Mouse (Mus musculus): ENCODE data around the gene Ncoa1.
"Not testable (repeated sequence)": the region's sequence is repeated elsewhere in the genome, so short reads cannot be mapped to it uniquely, and the experiment has no call there.

The Ncoa1 gene

DNA sequence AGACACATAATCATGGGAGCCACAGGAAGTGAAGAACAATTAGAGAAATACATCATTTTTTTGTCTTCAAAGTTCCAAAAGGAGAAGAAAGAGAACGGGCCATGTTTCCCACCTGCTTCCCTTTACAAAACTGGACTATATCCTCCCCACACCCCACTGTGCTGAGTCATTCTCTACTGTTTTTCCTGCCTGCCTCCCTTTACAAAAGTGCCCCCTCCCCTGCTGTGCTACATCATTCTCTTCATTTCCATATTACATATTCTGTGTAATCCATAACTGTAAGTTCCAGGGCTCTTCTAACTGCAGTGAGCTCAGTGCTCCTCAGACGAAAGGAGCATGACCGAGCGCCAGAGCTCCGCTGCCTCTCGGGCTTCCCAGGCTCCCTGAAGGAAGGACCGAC is 80.8 kb downstream of the Ncoa1 start:
- in situ Hi-C loops (cut with MboI, MseI): no loop called here

- in situ Hi-C loops (cut with MboI, MseI): no loop called here
Measured at GRCm38 (mm10) chr12:4392590-4392989, 84.4 kb downstream of the Ncoa1 start.

- in situ Hi-C loops (cut with MboI, MseI): no loop called here
Measured at GRCm38 (mm10) chr12:4392074-4392473, 84.9 kb downstream of the Ncoa1 start.

DNA sequence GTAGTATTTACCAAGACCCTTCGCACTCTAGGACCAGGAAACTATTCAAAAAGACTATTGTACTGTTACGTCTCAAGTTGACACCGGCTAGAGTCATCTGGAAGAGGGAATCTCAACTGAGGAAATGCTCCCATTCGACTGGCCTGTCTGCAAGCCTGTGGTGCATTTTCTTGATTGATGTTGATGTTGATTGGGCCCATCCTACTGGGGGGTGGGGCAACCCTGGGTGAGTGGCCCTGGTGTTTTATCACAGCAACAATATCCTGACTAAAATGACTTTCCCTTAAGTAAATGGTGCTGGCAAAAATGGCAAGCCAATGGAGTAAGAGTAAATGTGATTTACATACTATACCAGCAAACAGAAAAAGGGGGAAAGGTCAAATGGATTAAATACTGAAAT is 85.7 kb downstream of the Ncoa1 start:
- in situ Hi-C loops (cut with MboI, MseI): no loop called here

DNA sequence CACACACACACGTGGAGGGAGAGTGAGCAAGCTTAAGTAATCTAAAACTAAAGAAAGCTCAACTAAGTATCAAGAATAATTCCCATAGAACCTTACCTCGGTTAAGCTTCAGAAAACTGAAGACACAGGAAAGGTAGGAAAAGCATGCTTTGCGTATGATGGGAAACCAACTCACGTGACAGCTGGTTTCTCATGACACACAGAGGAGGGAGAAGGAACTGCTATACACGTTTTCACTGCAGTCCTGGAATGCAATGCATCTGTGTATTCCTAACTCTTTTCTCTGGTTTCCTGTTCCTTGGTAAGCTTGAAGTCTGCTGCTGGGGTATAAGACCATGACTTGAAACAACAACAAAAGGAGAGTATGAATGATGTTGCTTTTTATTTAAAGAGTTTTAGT is 86.3 kb downstream of the Ncoa1 start:
- in situ Hi-C loops (cut with MboI, MseI): no loop called here

GRCm38 (mm10) chr12:4386077-4386719 is 90.8 kb downstream of the Ncoa1 start:
- in situ Hi-C loops (cut with MboI, MseI): no loop called here

GRCm38 (mm10) chr12:4383061-4383460 is 93.9 kb downstream of the Ncoa1 start:
- in situ Hi-C loops (cut with MboI, MseI): no loop called here

GRCm38 (mm10) chr12:4379298-4379957 is 97.6 kb downstream of the Ncoa1 start:
- in situ Hi-C loops (cut with MboI, MseI): no loop called here

GRCm38 (mm10) chr12:4376475-4376874 is 100.5 kb downstream of the Ncoa1 start:
- in situ Hi-C loops (cut with MboI, MseI): no loop called here

- in situ Hi-C loops (cut with MboI, MseI): no loop called here
Measured at GRCm38 (mm10) chr12:4374816-4375493, 102.0 kb downstream of the Ncoa1 start.

GRCm38 (mm10) chr12:4371406-4371805 is 105.6 kb downstream of the Ncoa1 start:
- in situ Hi-C loops (cut with MboI, MseI): no loop called here

- in situ Hi-C loops (cut with MboI, MseI): no loop called here
Measured at GRCm38 (mm10) chr12:4365951-4366350, 111.0 kb downstream of the Ncoa1 start.

DNA sequence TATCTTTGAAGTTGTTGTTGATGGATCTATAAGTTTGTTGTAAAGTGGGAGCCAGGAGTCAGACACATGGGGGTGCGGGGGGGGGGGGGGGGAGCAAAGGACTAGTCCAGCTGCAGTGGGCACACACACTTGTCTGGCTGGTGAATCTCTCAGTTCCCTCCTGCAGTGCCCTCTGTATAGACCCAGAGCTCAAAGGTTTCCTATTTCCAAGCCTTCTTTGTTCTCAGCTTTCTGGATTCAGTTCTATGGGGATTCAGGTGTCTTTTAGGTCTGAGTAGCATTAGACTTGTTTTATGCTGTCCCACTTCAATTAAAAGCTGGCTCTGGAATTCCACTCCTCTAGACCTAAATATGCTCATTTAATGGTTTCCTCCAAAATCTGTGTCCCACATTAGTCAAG is 117.5 kb downstream of the Ncoa1 start:
- in situ Hi-C loops (cut with MboI, MseI): no loop called here

DNA sequence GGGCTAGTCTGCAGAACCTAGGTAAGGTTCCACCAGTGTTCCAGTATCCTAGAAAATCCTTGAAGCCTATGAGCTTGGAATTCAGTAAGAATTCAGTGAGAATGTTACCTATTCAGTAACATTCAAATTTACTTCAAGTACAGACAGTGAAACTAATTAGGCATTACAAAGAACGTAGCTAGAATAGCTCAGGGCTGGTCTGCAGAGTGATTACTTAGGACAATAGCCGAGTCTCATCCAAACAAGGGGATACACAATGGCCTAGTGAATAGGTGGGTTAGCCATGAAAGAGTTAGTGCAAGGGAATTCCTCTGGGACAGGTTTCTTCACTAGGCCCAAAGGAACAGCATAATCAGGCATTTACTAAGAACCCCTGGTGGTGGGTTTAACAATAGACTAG is 118.3 kb downstream of the Ncoa1 start:
- in situ Hi-C loops (cut with MboI, MseI): not testable (repeated sequence)

DNA sequence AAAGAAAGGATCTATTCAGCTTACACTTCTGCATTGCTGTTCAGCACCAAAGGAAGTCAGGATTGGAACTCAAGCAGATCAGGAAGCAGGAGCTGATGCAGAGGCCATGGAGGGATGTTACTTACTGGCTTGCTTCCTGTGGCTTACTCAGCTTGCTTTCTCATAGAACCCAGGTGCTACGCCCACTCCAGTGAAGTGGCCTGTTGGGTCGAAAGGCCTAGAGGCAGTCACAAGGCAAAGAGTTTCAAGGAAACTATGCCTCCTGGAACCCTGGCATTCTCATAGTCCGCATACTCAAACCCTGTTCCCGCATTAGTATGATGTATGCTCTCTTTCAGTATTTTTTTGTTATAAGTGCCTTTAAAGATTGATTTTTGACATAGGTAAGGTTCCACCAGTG is 118.9 kb downstream of the Ncoa1 start:
- in situ Hi-C loops (cut with MboI, MseI): no loop called here

DNA sequence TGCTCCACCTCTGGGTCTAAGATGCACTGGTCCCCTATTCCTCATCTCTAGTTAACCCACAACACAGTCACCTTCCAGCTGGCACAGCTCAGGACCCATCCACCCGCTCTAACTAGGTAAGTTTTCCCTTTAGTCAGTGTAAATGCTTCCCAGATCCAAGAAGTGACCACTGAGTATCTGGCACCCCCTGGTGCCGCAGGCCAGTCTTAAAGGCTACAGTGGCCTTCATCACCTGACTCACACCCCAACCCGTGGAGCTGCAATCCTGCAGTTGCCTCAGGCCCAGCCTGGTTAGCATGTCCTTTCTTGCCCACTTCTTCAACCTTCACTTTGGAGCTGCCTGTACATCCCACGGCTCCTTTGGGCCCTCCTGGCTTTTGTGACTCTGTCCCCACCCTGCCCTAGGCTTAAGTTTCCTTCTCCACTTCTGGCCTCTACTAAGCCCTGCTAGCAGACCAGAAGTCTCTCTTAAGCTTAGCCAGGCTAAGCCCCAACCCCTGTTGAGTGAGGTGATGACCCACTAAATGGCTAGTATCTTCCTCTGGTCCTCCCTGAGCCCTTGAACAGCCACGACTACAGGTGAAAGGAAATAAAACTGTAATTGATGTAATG is 120.0 kb downstream of the Ncoa1 start:
- in situ Hi-C loops (cut with MboI, MseI): no loop called here

DNA sequence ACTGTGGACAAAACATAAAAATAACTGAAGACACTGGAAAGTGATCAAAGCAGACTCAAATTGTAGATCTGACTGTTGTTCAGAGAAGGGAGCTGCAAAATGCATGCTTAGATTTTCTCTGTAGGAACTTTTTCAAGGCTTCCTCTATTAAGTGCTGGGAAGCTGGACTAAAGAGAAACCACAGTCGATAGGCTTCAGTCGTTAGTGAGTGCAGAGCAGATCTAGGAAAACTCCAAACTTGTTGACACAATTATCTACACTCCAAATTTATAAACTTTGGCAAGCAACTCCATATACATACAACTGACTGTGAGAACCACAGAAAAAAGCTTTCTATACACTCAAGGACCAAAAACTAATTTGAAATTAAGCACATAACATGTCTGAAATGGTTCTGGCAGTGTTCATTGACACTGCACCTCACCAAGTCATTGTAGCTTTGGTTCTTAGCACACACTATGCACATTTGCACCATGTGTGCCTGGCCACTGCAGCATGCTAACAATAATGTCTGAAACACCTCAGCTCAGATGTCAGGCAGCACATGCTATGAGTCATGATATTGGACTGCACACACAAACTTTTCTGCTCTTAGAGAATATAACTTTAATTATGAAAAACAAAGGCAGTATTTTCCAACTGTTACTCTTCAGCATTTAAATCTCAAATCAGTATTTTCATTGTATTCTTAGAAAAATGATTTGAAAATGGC is 121.8 kb downstream of the Ncoa1 start:
- in situ Hi-C loops (cut with MboI, MseI): no loop called here

DNA sequence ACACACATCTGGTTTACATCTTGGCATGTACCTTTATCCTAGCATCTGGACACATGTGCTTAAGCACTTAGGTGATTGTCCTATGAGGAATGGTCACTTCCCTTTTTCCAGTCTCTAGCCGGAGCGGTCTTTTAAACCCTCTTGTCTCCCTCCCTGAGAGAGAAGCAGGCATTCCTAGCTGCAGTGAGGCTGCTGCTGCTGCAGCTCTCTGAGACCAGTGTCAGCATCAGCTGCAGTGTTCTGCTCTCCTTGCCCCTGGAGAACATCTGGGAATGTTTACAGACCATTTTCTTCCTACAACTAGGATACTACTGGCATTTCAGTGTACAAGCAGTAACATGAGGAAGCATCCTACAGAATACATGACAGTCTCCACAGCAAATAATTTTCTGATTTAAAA is 133.8 kb downstream of the Ncoa1 start:
- in situ Hi-C loops (cut with MboI, MseI): no loop called here

DNA sequence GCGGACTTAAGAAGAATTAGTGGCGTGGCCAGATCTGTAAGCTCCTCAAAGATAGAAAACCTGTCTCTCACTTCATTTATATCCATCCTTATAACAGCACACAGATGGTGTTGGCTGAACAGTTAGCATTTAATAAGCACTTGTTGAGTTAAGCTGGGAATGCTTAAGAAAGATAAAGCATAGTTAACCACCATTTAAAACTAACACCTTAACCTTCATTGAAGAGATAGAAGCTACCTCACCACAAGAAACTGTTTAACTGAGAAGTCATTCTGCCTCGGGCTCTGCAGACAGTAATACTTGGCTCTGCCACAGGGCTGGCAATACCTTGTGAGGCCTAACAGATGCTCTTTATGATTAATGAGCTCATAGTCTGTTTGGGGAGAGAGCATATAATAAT is 134.9 kb downstream of the Ncoa1 start:
- in situ Hi-C loops (cut with MboI, MseI): no loop called here

DNA sequence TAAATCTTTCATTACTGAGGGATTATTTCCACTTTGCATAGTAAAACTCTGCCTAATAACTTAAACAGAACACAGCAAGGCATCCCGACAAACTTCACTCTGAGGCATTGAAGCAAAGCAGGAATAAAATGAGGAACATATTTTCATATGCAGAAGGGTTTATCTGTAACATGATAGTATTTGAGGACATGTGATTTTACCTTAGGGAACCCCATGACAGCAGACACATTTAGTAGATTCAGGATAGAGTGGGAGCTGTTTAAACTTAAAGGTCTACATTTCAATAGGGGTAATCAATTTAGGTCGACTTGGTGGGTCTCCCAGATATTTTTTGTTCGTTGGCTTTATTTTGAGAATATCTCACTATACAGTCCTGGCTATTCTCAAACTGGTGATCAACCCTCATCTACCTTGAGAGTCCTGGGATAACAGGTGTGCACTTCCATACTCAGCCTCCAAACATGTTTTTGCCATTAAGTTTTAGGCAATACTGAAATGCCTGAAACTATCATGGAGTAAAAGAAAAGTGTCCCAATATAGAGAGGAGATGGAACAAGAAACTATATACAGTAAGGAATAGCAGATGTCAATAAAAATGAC is 136.6 kb downstream of the Ncoa1 start:
- in situ Hi-C loops (cut with MboI, MseI): no loop called here

GRCm38 (mm10) chr12:4323604-4324003 is 153.4 kb downstream of the Ncoa1 start:
- in situ Hi-C loops (cut with MboI, MseI): no loop called here

GRCm38 (mm10) chr12:4322227-4322626 is 154.8 kb downstream of the Ncoa1 start:
- in situ Hi-C loops (cut with MboI, MseI): no loop called here
